Mouse (Mus musculus) heart, postnatal 14 days (tissue): ENCODE data around the gene Abcb5. TPM values are rescaled to one million over a fixed set of nuclear protein-coding genes. Genes with fewer than 3 reads are reported as not detected.

Source experiments
- DNase-seq, 2 experiments: peaks; one replicate each; pipeline ENCODE4 v3.0.0; 2021 to 2022
- intact Hi-C: fragments of 180-260 bp; cut with DNase I; formaldehyde crosslinking; loops from one replicate; pipeline ENCODE4 v1.15.1; 2025
- total RNA-seq, 2 experiments: library from RNA; stranded (reverse); gene quantifications; 2 replicates each; pipeline ENCODE4 v1.2.3; 2021

Abcb5 gene
- total RNA-seq, 2 experiments from 2014 or later = not detected

DNA sequence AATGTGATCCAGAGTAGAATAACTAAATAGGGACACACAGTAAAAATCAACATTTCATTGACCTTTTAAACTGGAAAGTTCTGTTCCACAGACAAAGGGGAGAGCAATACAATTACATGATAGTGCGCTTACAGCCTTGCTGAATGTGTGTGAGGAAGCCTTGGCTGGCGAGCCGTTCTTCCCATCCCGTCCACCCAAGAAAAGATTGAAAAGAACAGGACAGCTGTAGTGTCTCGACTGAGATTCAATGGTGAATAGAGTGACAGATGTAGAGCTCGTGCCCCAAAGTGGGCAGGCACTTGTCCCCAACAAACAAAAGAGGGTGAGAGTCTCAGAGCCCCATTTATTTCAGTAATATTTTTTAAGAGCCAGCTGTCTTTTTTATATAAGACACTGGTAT lies 136.3 kb downstream of the Abcb5 start:
- intact Hi-C loops = no loop called here
- DNase-seq = no peak

Other genes with a start within 250 kb of the Abcb5 start
- gene Sp8, start 120.1 kb downstream of the Abcb5 start, total RNA-seq = not detected